Mouse (Mus musculus): ENCODE measurements around the gene Calcb.

Gene Calcb

GRCm38 (mm10) chr7:114754196-114754595, 35.8 kb downstream of the Calcb start:
- DNase-seq, result no peak

- DNase-seq, result no peak
Observed at GRCm38 (mm10) chr7:114754626-114755025, 36.2 kb downstream of the Calcb start.

DNA sequence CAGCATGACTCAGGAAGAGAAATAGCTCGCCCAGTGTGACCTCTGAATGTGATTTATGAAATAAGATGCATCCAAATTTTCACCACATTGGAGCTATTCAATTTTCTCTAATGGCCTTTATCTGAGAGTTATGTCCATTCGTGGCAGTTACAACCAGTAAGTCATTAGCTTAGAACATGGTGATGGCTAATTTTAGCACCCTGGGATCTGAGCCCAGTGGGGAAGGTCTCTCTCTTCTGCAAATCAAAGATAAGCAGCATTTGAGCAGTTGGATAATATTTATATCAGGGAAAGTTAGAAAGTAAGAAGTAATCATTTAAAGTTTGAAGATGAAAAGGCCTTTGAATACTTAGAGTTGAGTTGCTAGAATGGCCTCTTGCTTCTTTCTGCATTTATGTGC, 44.2 kb downstream of the Calcb start:
- no peak for DNase-seq

GRCm38 (mm10) chr7:114765273-114765672, 46.8 kb downstream of the Calcb start:
- no peak for DNase-seq

- no peak for DNase-seq
Observed at GRCm38 (mm10) chr7:114766523-114766922, 48.1 kb downstream of the Calcb start.

GRCm38 (mm10) chr7:114768516-114768915, 50.1 kb downstream of the Calcb start:
- no peak for DNase-seq

DNA sequence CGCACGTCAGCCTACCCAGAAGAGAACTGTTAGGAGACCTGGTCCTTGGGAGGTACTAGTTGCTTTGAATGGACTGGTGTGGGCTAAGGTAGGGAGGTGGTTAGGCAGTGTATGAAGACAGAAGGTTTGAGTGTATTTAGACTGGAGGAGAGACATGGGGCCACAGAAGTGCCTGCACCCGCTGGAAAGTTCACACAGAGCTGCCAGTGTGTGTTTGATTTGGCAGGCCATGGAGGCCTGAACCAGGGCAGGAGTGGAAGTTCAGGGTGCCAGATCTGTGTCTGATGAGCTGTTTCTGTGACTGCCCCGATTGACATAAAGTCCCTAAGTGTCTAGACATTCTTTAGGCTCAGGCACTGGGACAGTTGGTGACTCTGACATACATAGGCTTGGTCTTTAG, 50.6 kb downstream of the Calcb start:
- no peak for DNase-seq

GRCm38 (mm10) chr7:114770586-114770985, 52.1 kb downstream of the Calcb start:
- no peak for DNase-seq

DNA sequence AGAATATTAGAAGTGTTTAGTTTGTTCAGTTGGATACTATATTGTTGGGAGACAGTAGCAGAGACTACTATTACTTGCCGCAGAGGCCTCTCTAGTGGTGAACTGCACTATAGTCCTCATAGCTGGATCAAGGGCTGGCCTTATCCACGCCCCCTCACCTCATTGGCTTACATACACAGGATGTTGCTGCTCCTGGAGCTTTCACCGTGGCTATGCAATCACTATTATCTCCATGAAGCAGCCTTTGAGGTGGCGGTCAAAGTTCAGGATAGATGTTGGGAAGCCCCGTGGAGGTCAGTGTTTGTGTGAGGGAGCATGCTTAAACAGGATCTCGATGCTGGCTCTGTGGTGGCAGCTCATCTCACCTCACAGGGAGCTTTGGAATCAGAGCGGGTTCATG, 53.4 kb downstream of the Calcb start:
- no peak for DNase-seq

Measured in lung, postnatal 36 days (tissue).